Mouse (Mus musculus): ENCODE measurements around the gene Cyp4f17.
"Not testable (repeated sequence)": the region's sequence is repeated elsewhere in the genome, so short reads cannot be mapped to it uniquely, and the experiment has no call there.

The Cyp4f17 gene

GRCm38 (mm10) chr17:32526341-32526740 lies 20.5 kb downstream of the Cyp4f17 start:
- DNase-seq (ENCODE audit: low spot score in 2 of 2): not testable (repeated sequence)

DNA sequence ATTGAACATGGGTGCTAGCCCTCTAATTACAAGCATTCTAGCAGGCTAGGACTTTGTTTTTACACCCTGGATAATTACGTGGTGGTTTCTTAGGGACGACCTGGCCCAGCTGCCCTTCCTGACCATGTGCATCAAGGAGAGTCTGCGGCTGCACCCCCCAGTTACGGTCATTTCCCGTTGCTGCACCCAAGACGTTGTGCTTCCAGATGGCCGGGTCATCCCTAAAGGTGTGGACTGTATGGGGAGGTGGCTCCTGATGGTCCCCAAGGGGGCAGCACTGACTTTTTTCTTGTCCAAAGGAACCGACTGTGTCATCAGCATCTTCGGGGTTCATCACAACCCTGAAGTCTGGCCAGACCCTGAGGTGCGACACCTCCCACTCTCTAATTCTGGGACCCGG lies 21.9 kb downstream of the Cyp4f17 start:
- DNase-seq (ENCODE audit: low spot score in 2 of 2): no peak

- peak; percentile 87 to 91 for DNase-seq (ENCODE audit: low spot score in 2 of 2)
Observed at GRCm38 (mm10) chr17:32528408-32529337, 22.8 kb downstream of the Cyp4f17 start.

- not testable (repeated sequence) for DNase-seq (ENCODE audit: low spot score in 2 of 2)
Observed at GRCm38 (mm10) chr17:32532356-32532755, 26.5 kb downstream of the Cyp4f17 start.

DNA sequence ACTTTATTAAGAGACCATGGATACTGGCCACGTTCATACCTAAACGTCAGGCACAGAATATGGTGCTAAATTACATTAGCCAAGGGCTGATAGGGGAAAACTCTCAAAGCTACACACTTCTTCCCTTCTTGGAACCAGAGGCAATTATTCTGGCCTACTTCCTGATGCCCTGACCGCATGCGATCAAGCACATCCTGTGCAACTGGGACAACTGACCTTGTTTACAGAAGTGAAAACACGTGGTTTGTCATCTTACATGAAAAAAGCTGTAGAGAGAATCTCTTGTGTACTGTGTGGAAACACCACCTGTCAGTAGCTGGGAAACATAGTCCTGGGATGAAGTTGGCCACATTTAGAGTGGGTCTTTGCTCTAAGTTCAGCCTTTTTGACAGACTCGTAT lies 28.2 kb downstream of the Cyp4f17 start:
- no peak for DNase-seq (ENCODE audit: low spot score in 2 of 2)

DNA sequence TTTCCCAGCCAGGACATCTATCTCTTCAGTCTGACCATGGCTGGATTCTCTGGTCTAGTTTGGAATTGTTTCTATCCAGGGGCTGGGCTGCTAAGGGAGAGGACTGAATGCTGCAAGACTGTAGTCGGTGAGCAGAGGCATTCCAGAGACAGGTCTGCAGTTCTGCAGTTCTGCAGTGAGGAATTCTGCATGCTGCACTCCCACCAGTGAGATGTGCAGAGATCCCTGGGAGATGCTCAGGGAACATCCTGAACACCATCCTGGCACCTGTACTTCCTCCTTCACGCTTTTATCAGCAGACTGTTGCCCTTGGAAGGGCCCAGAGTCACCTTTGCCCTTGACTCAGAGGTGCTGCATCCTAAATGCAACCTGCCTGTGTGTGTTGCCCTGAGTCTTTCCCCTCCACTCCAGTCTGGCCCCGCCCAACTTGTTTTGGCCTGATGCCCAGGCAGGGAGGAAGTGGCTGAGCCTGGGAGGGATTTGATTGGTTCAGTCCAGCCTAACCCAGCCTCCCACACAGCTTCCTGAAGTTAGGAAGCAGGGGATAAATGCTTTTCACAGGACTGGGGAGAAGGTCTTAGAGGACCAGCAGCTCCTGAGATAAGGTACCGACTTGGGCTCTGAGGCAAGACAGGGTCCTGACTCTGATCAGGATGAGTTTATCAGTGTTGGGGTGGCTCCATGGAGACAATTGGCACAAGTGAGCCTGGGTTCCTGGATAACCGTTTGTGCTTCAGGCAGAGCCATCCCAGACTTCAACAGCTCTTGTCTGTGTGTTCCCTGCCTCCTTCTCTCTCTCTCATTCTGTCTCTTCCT lies 30.4 kb downstream of the Cyp4f17 start, which contains the start of gene Cyp4f16:
Gene Cyp4f16, plus strand, starts transcription at position 508 of the 816 bp plus-strand sequence.
- DNase-seq (ENCODE audit: low spot score in 2 of 2): peak; percentile 58 to 70

DNA sequence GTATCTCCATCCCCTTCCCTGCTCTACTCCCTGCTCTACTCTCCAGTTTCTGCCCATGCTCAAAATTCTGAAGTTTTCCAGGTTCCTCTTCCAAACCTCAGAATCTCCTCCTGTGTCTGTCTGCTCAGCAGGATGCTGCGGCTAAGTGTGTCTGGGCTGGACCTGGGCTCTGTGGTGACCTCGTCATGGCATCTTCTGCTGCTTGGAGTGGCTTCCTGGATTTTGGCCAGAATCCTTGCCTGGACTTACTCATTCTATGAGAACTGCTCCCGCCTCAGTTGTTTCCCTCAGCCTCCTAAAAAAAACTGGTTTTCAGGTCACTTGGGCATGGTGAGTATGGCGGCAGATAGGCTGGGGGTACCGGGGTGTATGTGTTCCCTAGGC lies 31.0 kb downstream of the Cyp4f17 start:
- no peak for DNase-seq (ENCODE audit: low spot score in 2 of 2)

- not testable (repeated sequence) for DNase-seq (ENCODE audit: low spot score in 2 of 2)
Observed at GRCm38 (mm10) chr17:32544792-32545191, 38.9 kb downstream of the Cyp4f17 start.

- DNase-seq (ENCODE audit: low spot score in 2 of 2): not testable (repeated sequence)
Observed at GRCm38 (mm10) chr17:32550377-32550776, 44.5 kb downstream of the Cyp4f17 start.

DNA sequence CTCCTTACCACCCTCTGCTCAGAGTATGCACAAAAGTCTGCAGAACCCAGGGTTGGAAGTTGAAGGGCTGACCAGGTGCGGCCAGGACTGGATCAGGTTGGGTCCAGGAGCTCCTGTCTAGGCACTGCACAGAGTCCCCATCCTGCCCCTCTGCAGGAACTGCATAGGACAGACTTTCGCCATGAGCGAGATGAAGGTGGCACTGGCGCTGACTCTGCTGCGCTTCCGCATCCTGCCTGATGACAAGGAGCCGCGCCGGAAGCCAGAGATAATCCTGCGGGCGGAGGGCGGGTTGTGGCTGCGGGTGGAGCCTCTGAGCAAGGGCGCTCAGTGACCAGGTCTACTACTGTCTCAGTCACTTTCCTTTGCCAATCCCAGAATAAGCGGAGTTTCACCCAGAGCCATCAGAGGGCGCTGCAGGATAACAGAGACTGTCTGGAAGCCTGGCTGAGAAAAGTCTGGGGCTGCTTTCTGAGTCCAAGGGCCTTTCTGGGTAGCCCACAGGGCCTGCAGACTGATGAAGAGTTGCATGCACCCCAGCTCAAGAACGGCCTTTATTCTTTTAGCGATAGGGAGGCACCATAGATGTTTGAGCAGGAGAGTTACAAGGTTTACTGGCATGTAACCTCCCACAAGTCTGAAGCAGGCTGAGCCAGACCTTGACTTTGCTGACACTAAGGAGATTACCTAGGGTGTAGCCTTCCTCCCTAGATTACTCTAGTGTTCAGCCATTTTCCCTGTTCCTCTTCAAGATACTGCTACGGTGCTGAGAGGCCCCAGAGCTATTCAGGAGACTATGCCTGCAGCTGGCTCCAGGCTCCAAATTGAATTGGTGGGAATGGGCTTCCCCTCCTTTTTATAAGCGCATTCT lies 45.3 kb downstream of the Cyp4f17 start:
- peak; percentile 45 to 50 for DNase-seq (ENCODE audit: low spot score in 2 of 2)

- not testable (repeated sequence) for DNase-seq (ENCODE audit: low spot score in 2 of 2)
Observed at GRCm38 (mm10) chr17:32553016-32553415, 47.2 kb downstream of the Cyp4f17 start.

GRCm38 (mm10) chr17:32554368-32554767 lies 48.5 kb downstream of the Cyp4f17 start:
- not testable (repeated sequence) for DNase-seq (ENCODE audit: low spot score in 2 of 2)

DNA sequence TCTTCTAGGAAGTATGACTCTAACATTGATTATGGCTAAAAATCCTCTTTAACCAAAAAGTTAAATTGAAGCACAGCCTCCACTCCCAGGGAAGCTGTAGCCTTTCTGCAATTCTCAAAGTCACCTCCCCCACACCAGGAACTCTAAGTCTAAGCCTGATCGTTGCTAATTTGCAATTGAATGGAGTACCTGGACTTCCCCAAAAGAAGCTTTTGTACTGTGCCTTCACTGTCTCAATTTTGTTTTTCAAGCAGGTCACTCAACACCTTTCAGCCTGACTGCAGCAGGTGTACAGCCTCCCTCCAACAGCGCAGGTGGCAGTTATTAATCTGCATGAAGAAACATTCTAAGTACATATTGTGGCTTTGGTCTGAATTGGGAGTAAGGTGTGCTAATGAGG lies 57.5 kb downstream of the Cyp4f17 start:
- DNase-seq (ENCODE audit: low spot score in 2 of 2): not testable (repeated sequence)

DNA sequence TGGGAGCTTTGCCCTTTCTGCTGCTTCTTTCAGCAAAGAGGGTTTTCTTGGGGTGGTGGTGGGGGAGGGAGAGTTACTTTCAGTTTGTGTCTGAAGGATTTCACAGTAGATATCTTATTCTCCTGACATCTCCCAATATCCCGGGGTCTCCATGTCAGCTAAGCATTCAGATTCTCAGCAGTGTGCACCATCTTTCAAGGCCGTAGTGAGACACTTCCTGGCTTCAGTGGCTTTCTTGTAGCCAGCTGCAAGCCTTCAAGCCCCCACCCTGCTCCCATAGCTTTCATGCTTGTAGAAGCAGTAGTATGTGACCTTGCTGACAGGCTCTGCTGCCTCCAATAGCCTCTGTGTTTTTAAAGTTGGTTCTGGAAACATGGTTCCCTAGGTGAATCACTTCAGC lies 67.4 kb downstream of the Cyp4f17 start:
- DNase-seq (ENCODE audit: low spot score in 2 of 2): not testable (repeated sequence)

DNA sequence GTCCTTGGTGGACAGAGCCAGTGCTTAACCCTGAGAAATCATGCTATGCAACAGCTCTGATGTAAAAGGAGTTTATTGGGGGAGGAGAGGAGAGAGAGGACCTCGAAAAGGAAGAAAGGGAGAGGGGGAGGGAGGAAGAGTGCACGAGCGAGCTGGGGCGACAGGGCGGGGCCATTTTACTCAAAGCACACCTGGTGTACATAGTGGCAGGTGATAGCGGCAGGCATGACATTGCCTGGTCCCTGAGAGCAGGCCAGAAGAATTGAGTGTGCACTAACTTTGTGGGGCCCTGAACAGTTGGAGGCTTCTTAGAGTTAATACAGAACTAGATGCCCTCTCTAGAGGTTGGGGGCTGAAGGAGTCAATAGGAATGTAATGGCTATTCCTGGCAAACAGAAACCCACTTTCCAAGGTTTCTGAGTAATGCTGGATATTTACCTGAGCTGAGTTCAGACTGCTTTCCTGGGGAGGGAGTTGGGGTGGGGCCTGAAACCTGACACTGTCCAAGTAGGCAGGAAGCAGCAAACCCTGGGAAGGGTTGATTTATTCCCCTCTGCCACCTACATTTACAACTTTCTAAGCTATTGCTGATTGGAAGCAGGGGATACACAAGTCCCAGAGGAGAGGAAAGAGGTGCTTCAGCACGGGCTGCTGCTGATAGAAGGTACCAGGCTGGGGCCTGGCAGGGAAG lies 71.8 kb downstream of the Cyp4f17 start:
- no peak for DNase-seq (ENCODE audit: low spot score in 2 of 2)

All from natural killer cell, adult 2 months (primary cell).